Mouse (Mus musculus) brain, adult 2 months (tissue): ENCODE data around the gene Pex14.

Experiments used
- DNase-seq: peaks from one replicate; pipeline ENCODE4 v3.0.0; 2011; ENCODE audit warnings: low read depth, low spot score

Gene Pex14

DNA sequence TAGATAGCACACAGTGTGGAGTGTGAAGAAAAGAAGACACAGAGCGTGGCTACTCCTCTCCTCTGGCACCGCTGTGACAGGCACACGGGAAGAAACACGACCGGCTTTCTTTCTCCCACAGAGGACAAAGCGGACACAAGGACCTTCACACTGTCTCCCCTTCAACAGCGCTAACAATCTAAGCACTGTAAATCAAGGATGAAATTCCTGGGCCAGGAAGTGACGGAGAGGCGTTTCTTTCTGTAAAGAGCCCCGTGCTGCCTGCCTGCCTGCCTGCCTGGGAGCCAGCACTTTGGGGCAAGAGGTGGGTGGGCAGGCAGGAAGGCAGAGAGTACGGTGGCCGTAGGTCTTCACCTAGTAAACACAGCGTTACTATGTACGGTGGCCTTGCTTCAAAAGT, 42.2 kb downstream of the Pex14 start:
- no peak for DNase-seq

DNA sequence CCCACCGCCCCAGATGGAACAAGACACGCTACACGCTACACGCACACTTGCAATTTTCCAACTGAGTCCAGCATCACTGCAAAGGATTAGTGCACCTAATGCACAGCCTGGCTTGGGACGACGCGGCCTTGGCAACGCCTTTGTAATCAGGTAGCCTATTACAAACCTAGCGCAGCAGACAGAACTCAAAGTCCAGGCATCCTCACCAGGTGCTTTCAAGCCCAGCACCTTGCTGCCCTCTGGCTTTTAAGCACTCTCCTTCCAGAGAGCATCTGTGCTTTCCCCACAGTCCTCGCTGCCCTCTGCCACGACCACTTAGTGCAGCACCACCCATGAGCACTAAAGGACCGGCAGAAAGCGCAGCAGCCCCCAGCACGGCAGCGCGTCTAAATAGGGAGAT, 42.7 kb downstream of the Pex14 start:
- no peak for DNase-seq

DNA sequence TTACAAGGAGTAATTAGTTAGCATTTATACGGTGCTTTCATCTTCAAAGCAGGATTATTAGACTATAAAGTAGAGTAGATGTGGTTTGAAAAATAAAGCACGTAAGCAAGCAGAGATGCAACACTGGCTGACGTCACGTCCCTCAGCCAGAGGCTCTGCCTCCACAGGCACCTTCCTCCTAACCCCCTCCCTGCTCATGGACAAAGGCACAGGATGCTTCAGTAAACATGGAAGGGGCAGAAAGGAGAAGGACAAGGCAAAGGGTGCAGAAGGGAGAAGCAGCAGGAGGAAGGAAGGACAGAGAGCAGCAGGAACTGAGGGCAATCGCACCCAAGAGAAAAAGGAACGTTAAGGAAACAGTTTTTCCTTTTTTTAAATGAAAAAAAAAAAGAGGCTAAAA, 43.8 kb downstream of the Pex14 start:
- no peak for DNase-seq

DNA sequence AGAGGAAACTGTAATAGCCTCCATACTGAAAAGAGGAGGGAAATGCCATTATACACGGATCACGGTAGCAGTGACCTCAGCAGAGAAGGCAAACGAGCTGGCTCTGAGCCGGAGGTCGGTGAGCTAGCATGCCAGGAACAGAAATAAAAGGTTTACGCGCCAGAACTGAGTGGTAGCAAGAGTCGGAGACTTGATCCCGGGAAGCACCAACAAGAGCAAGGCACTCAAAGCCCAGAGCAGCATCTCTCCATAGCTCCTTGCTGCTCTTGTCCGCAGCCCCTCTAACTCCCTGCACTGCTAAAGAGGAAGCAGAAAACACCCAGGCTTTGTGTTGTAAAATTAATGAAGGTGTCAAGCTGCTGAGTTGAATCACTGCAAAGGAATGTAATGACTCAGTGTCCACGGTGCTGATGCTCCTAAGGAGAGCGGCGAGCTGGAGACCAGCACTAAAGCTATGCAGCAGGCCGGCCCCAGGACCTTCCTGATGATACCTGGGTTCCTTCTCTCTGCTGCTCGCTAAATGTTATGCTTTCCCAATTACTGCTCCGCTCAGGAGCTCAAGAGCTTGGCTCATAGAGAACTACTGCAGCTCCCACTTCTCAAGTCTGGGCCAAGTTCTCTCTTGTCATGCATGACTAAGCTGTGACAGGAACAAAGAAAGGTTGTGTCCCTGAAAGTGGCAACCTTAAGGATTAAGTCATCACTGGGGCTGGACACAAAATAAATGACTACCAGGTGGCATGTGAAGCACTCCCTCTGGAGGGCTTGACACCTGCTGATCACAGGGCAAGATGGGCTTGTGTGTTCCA, 50.1 kb downstream of the Pex14 start:
- DNase-seq = peak; percentile 40

DNA sequence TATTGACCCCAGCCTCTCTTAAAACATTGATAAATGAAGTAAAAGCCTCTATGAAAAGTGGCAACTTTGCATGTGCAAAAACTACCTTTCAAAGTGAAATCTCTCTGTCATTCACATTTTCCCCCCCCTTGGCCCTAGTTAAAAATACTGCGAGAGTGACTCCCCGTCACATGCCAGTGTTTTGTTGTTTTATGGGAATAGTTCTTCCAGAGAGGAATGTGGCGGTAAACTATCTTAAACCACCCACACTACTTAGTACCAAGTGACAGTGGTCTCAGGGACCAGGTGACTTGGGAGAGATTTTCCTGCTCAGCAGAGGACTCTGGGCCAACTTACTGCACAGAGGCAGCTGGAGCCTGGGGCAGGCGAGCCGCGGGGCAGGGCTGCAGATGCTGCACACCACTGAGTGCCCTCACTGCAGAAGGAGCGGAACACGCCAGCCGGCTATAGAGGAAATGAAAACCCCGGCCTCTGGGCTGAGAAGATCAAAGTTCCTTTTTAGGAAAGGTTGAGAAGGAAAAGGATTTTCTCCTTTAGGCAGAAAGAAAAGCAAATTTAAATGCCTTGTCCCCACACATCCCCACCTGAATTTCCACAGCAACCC, 50.9 kb downstream of the Pex14 start:
- DNase-seq = no peak

DNA sequence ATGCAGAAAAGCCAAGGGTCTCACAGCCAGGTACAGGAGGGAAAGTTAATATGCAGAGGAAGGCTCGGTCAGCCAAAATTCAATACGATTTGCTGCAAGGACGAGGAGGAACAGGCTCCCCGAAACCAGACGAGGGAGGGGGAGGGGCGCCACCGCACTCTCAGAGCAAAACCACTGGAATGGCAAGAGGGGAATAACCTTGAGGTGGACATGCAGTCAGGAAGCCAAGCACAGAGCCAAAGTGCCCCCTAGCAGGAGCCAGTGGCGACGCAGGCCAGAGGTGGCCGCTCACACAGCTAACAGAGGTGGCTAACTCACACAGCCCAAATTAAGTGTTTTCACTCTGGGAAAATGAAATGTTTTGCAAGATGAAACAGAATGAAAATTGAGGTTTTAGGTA, 52.3 kb downstream of the Pex14 start:
- peak; percentile 47 for DNase-seq

DNA sequence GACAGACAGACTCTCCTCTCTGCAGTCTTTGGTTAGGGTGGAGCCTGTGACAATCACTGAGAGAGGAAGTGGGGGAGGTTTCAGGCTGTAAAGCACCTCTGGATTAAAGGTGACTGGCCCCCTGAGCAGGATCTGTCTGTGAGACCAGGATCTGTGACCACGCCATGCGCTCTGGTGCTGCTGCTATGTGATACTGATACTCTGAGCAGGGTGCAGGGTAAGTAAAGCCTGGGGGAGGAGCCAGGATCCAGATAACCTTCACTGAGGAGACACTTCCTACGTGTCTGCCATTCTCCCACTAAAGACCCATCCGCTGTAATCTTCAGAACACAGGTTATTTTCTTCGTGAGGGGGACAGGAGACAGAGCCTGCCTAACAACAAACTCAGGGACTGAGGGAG, 53.8 kb downstream of the Pex14 start:
- no peak for DNase-seq

DNA sequence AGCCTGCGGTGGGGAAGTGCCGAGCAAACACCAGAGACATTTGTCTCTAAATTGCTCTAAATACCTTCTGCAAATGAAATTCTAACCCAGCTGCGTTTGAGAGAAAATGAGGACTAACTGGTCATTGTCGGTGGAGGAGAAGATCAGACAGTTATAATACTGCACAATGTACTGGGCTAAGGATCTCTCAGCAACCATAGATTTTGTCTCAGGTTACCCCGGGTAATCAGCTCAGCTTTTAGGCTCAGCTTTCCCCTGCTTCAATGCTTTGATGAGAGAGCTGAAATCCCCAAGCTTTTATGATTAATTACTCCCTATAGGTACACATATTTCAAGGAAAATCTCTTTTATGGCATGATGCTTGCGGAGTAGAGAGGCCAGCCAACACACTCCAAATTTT, 59.4 kb downstream of the Pex14 start:
- no peak for DNase-seq

DNA sequence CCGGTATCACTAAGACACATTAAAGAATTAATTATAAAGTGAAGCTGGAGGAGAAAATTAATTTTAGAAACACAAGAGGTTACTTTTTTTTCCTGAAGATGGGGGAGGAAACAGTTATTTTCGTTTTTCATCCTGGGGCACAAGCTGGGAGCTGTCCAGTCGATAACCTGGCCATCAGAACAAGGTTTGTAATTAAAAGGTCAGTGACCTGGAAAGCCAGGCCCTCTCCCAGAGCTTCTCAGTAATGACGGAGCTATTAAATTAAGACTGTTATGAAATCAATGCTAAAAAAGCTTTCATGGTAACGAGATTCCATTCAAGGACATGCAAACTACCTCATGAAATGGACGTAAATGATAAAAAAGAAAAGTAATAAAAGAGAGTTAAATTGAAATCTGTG, 62.0 kb downstream of the Pex14 start:
- no peak for DNase-seq

DNA sequence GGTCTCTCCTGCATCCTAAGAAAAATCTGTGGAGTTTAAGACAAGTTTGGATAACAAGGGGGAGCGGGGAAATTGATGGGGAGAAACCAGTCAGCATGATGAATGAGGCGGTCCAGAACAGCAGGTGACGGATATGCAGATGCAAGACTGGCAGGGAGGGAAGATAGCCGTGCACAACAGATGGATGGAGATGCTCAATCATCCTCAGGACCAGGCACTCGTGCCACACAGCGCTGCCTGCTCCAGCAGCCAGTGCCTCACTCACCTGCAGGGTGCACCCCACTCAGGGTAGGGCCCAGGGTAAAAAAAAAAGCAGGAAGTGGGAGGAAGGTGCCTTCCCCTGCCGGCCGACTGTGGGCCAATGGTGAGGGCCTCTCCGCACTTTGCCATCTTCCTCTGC, 63.1 kb downstream of the Pex14 start:
- no peak for DNase-seq

DNA sequence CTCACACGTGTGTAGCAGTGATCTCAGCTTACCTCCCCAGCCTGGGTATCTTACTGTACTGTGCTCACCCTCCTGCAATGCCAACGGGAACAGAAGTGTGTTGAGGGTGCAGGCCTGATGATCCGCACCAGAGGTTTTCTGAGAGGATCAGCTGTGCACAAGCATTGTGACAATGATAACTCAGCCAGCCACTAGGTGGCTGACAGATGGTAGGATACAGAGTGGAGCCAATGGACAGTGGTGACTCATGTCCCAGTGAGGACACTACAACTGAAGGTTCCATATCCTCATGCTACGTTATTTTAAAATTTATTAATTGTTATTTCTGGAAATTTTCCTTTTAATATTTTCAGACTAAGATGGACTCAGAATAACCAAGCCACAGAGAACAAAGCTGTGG, 68.2 kb downstream of the Pex14 start:
- peak; percentile 29 for DNase-seq

DNA sequence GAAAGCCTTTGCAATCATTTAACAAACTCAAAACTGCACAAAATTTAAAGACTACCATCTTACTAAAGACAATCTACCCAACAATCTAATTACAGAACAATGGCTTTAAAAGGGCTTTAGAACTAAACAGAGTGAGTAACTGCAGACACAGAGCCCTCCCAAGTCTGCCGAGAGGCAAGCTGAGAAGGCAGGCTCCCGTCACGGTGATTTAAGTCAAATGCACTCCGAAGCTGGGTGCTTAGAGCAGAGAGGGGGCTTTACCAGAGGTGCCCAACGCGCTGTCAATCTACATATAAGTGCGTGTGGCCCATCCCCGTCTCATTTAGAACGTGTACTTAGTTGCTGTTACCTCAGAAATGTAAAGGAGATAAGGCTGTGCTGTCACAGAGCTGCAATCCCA, 72.1 kb downstream of the Pex14 start:
- no peak for DNase-seq

DNA sequence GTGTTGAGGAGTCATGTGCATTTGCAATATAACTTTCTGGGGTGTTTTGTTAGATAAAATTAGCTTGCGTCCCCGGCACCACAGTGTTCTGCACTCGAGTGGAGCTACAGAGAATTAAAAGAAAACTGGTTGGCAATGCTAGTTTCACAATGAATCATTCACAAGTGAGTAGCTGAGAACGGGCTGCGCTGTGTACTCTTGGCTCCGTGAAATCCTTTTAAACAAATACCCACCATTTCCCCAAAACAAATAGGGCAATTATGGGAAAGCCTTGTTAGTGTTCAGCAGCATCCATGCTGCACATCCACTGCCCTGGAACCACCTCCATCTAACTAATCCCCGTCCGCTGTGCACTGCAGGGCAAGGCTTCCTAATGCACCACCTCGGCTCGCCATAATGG, 74.4 kb downstream of the Pex14 start:
- peak; percentile 49 for DNase-seq

DNA sequence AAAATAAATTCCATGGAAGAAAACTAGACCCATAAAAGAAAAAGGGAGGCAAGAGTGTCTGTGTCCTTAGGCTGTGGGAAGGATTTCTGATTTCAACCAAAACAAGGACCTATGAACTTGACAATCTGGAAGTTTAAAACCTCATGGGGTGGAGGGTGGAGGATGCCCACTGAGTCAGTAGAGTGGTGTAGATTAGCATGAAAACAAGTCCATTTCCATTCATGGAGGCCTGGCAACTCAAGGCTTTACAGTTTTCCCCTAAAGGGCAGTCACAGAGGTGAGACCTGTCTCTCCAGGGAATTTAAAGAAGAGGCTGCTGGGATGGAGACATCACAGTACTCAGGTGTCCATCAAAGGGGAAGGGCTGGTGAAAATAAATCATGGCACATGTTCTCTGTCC, 78.7 kb downstream of the Pex14 start:
- DNase-seq = no peak

DNA sequence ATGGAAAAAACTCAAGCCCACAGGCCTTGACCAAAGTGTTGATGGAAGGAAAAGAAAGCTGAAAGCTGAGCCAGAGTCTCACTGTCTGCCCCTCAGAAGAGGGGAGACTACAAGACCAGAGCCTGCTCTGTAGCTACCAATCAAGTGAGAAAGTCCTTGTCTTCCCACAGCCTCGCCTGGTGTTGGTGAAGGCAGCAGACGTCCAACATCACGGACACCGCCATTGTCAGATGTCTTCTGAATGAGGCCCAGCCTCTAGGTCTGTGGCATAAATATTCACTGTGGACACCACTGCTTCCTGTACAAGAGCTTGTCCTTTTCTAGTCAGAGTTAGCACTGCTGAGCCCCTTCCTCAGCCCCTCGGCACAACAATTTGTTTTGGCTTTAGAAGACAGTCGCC, 80.2 kb downstream of the Pex14 start:
- no peak for DNase-seq

DNA sequence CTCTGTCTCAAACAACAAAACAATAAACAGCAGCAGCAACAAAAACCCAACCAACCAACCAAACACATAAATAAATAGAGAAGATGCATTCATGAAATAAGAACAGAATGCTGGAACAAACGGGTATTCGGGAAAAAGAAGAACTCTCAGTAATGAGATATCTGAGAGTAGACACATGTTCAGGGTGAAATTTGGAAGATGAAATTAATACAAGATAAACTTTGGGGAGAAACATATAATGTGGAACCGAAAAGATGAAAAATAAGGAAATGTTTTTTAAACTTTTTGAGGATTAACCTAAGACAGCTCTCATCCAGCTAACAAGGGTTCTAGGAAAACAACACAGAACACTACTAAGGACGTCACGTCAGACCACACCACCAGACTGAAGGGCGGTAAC, 92.9 kb downstream of the Pex14 start:
- DNase-seq = no peak

DNA sequence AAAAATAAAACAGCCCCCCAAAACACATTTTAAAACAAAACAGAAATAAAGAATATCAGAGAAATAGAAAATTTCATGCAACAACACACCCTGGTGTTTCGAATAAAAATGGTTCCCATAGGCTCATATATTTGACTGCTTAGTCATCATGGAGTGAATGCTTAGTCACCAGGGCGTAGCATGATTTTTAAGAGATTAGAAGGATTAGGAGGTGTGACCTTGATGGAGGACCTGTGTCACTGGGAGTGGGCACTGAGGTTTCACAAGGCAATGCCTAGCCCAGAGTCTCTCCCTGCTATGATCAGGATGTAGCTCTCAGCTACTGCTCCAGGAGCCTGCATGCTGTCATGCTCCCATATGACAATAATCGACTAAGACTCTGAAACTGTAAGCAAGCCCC, 93.6 kb downstream of the Pex14 start:
- DNase-seq = no peak

DNA sequence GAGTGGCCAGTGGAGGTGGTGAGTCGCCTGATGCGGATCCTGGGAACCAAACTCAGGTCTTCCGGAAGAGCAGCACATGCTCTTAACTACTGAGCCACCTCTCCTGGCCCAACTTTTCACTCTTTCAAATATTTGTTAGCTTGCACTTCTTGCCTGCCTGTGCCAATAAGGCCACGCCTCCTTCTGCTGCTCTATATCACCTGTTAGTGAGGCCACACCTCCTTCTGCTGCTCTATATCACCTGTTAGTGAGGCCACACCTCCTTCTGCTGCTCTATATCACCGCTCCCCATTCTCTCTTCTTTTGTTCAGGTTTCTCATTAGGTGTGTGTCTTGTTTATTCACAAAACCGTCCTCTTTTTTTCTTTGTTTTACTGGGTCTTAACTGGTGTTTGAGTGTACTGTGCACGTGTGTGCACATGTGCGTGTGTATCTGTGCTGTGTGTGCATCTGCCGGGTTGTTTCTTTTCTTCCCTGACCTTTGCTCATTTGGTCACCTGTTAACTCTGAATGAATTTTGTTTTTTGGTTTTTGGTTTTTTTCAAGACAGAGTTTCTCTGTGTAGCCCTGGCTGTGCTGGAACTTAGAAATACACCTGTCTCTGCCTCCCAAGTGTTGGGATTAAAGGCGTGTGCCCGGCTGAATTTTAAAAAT, 97.1 kb downstream of the Pex14 start:
- no peak for DNase-seq

DNA sequence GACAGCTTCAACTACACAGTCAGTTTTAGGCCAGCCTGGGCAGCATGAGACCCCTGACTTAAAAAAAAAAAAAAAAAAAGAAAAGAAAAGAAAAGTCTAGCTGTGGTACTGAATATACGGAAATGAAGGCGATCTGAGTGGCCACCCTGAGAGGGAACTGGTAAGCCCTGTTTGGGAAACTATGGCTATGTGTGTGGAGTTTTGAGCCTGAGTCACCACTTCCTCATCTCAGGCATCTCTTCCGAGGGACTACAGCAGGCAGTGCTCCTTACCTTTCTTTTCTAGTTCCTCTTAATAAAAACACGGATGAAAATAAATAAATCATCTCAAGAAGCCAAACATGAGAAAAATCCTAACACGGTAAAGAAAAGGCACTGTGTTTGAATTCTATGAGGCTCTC, 98.2 kb downstream of the Pex14 start:
- DNase-seq = no peak

DNA sequence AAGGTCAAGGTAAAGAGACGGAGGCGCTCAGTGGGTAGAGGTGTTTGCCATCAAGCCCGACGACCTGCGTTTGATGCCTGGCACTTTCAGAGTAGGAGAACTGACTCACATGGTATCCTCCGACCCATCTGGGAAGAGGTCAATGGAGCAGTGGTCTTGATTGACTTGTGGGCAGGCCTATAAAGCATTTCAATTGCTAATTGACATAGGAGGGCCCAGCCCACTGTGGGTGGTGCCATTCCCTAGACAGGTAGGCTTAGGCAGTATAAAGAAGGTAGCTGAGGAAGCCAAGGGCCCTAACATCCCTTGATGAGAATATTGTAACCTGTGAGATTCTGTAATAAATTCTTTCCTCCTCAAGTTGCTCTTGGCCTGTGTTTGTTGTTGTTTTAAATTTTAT, 98.9 kb downstream of the Pex14 start:
- DNase-seq = no peak

DNA sequence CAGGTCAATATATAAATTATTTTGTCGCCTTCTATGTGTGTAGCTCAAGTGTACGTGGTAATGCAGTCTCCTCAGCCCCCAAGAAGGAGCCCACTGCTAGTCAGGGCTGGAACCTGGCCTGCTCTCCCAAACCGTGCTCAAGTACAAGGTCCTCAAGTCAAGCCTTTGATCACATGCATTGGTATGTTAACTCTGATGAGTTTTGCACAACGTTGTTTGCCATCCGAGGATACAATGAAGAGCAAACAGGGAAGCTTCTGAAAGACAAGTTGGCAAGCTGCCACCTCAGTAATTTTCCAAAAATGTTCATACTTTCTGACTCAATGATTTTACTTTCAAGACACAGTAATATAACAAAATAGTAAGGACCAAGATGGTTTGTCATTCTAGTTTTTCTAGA, 105.7 kb downstream of the Pex14 start:
- DNase-seq = peak; percentile 20

DNA sequence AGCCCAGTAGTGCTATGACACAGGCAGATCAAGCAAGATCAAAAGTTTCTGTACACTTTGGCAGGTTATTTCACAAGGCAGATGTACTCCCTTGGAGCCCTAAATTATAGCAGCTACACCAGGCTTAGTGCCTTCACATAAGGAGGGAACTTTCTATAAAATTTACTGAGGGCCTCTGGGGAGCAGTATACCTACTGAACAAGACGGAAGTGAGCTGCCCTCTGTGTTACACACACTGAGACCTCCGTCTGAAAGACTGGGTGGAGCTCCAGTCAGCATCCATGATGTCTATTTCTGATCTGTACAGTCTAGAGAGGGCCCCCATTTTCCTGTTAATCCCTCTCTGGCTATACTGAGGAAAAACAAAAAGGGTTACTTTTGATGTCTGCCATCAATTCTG, 109.6 kb downstream of the Pex14 start:
- DNase-seq = no peak
